Mouse (Mus musculus): ENCODE results near the gene Scnm1.
"Not testable (repeated sequence)": the region's sequence is repeated elsewhere in the genome, so short reads cannot be mapped to it uniquely, and the experiment has no call there.

Scnm1 gene

DNA sequence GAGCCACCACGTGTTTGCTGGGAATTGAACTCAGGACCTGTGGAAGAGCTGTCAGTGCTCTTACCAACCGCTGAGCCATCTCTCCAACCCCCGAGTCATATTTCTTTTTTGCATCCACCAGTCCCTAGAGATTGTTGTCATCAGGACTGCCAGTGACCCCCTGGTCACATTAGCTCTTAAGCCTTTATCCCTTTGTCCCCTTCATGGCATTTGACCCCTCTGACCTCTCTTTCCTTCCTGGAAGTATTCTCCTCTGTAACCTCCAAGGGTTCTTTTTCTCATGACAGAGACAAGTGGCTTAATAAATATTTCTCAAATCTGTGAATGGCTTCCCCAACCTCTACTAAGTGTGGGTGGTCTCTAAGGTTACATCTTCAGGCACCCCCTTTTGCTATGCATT lies 14.1 kb upstream of the Scnm1 start:
- DNase-seq (ENCODE audit: low spot score in 2 of 2) = no peak

DNA sequence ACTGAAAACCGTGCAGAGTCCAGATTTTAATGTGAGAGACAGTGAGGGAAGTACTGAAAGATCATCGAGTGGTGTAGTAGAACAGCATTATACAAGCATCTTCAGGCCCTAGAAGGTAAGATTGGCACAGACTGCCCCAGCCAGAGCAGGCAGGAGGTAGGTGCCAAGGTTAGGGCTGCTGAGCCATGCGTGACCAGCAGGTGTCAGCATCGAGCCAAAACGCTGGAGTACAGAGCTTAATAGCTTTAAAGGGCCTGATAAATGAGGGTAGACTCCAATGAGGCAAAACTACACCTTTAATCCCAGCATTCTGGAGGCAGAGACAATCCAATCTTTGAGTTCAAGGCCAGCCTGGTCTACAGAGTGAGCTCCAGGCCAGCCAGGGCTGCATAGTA lies 8.8 kb upstream of the Scnm1 start:
- DNase-seq (ENCODE audit: low spot score in 2 of 2) = peak; percentile 70 to 88

DNA sequence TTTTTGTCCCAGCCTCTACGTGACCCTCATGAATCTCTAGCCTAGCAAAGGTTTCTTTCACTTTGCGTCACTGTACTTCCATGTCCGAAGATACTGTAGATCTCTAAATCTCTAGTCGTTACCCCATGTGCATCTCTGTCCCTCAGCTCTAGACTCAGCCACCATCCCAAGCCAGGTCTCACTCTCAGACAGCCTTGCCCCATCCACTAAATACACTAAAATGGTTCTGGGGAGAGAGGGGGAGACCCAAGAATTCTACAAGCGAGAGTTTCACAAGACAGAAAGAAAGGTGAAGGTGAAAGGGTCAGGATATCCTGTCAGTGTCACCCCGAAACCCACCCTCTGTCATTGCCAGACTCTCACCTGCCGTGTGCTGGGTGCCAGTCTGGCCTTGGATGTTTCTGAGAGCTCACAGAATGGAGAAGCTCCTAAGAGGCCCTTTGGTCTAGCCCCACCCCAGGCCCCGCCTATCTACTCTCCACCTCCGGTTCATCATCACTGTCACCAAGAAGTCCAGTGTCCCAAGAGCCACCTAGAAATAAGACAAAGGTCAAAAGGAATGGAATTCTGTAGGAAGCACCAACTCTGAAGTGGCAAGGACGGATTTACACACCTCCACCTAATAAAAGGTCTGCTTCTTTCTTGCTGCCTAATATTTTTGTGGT lies 8.3 kb upstream of the Scnm1 start, which contains the start of gene Tnfaip8l2:
Tnfaip8l2 (minus strand) TSS at position 409 of the 665 bp plus-strand sequence.
- DNase-seq (ENCODE audit: low spot score in 2 of 2) = no peak

DNA sequence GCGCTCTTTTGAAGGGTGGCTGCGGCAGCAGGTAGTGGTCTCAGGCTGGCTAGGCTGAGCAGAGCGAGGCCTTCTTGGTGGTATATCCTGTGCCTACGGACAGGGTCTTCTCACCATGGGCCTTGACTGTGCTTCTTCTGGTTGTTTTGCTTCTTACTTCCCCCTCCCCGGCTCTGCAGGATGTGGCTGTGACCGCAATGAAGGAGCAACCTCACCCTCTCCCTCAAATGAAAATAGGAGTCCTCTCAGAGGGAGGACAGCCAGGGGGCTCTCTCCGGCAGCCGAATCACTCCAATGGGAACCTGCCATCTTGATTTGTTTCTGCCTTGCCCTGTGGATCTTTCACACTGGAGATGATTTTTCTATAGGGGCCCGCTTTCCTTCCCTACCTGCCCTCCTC lies 7.7 kb upstream of the Scnm1 start:
- no peak for DNase-seq (ENCODE audit: low spot score in 2 of 2)

DNA sequence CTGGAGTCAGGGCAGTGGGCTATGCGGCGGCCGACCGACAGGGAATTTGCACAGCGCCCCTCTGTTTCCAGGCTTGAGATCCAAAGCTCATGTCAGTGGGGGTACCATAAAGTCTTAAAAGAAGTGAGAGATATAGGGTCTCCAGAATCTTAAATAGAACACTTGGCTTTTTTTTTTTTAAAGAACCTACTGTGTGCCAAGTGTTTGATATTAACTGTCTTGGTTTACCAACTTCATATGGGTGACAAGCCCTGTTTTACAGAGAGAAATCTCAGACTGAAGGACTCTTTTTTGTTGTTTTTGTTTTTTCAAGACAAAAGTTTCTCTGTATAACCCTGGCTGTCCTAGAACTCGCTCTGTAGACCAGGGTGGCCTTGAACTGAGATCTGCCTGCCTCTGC lies 7.0 kb upstream of the Scnm1 start:
- no peak for DNase-seq (ENCODE audit: low spot score in 2 of 2)

DNA sequence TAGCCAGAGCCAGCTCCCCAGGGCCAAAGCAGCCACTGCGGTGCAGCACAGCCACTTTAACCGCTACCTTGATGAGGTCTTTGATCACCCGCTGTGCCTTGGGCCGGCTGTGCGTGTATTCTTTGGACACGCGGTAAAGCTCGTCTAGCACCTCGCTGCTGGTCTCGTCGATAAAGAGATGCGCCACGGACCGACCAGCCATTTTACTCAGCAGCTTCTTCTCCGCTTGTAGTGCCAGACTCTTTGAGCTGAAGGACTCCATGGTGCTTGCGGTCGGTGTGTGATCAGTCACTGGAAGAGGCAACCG lies 6.4 kb upstream of the Scnm1 start:
- no peak for DNase-seq (ENCODE audit: low spot score in 2 of 2)

DNA sequence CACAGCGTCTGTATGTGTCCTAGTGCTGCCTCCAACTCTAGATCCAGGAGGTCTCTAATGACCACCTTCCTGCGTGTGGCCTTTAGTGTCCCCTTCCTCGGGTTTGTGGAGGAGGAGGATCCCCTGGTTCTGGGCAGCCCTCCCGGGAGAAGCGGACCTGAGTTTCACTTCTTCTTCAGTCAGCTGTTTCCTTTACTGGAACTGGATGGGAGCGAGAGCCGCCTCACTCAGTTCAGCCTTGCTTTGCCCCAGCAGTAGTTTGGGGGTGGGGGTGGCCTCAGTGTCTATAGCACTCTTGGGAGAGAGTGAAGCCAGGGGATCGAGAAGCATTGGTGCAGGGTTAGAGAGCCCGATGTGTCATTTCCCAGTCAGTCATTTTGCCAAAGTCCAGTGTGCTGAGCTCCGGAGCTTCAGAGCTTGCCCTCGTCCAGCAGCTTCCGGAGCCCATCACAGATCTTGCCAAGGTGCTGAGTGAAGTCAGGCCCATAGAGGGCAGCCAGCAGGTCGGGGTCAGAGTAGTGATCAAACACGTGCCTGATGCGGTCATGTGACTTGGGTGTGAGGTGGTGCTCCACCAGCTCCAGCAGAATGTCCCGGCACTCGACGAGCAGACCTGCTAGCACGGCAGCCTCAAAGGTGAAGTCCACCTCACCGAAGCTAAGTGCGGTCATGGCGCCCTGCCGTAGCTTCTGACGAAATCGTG lies 5.9 kb upstream of the Scnm1 start:
- DNase-seq (ENCODE audit: low spot score in 2 of 2) = no peak

DNA sequence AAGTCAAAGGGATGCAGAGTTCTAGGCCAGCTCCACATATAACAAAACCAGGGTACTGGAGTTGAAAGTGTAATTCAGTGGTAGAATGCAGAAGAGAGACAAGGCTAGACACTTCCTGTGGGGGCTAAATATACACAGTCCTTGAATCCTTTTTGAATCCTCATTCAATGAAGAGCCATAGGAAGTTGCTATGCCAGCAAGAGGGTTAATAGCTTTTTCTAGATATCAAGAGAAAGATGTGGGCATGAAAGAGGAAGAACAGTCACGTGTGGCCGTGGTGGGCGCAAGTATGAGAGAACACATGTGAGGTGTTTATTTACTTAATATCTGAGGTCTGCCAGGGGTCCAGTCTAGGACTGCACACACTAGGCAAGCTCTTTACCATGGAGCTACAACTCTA lies 2.5 kb upstream of the Scnm1 start:
- DNase-seq (ENCODE audit: low spot score in 2 of 2) = no peak

DNA sequence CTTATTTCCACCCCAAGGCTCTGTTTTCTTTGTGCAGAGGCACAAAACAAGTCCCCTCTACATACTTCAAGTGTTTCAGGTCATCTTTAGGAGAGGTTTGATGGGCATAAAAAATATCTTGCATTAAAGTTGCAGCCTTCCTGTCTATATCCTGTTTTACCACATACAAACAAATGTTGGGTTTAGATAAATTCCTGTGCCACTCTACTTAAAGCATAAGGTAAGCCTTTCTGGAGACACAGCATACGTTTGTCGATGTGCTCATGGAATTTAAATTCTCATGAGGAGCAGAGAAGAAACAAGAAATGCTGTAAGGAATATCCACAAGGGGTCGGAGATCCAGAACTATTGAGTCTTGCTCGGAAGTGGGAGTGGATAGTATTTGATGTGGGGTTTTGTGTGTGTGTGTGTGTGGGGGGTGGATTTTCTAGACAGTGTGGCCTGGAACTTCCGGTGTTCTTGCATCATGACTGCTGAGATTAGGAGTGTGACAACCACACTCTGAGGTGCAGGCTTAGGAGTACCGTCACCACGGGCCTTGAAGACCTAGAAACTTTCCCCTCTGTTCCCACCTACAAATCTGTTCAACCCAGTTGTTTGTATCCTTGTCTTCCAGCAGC lies 1.7 kb upstream of the Scnm1 start:
- no peak for DNase-seq (ENCODE audit: low spot score in 2 of 2)

DNA sequence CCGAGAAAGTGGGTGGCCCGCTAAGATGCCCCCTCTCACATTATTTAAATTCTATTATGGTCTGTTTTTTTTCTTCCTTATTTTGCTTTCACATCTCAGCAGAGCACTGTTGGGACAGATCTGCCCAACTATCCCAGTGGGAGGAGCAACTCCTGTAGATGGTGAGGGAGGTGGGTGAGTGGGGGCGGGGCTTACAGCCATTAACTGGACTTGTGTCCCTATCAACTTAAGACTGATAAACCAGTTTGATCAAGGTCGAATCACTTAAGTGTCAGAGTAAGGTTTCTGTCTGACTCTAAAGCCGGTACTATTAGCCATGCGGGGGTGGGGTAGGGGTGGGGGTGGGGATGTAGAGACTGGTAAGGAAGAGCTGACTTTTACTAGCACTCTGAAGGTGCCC lies 1.2 kb upstream of the Scnm1 start:
- DNase-seq (ENCODE audit: low spot score in 2 of 2) = peak in 1 of 2 experiments; percentile 52

DNA sequence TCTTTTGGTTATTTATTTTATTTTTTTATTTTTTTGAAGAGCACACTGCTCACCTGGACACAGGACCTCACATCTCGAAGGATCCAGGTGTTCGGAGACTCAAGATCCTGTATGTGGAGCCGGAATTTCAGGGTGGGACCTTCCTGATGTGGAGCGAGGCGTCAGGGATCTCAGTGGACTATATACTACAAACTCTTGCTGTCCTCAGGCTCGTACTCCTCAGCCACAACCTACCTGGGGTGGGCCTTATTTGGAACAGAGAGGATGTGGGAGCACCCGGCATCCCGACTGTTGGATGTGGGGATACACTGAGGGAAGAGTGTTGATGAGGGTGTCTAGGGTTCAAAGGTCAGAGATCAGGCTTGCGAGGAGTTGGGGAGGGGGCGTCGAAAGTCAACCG lies 322 bp upstream of the Scnm1 start:
- not testable (repeated sequence) for DNase-seq (ENCODE audit: low spot score in 2 of 2)

DNA sequence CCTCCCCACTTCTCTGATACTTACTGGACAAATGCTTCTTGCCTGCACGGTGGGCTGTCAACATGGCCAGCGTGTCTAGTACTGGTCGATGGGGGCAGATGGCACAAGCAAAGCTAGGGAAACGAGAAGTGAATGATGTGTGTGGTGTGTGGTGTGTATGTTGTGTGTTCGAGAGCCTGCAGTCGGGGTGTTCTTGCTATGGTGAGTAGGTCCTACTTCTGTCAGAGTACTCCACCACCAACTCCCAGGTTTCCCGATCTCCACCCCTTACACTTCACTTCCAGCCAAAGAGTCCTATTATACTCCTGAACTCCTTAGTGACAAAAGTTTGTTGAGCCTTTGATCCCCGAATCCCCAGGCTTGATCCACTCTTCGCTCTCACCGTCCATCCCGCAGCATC lies 635 bp downstream of the Scnm1 start:
- no peak for DNase-seq (ENCODE audit: low spot score in 2 of 2)

DNA sequence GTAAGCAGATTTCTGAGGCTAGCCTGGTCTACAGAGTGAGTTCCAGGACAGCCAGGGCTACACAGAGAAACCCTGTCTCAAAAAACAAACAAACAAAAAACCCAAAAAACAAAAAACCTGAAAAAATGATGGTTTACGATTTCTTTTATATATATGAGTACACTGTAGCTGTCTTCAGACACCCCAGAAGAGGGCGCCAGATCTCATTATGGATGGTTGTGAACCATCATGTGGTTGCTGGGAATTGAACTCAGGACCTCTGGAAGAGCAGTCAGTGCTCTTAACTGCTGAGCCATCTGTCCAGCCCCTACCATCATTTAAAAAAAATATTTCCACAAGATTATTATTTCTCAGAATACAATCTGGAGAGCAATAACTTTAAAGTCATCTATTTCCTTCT lies 1.4 kb downstream of the Scnm1 start:
- not testable (repeated sequence) for DNase-seq (ENCODE audit: low spot score in 2 of 2)

DNA sequence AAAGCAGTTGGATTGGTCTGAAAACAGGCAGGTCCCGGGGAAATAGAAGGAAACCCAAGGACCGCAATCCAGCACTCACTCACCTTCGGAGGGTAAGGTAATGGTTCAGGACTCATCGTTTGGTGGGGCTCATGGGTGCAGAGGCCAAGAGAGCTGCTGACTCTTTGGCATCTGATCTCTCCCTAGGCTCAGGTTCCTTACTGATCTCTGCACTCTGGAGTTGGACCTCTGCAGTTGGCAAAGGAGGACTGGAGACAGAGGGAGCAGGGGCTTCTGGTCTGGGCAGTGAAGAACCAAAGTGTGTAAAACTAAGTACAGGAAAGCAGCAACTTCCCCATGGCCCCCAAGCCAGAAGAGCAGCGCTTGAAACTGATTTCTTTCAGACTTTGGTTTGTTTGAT lies 3.7 kb downstream of the Scnm1 start:
- no peak for DNase-seq (ENCODE audit: low spot score in 2 of 2)

DNA sequence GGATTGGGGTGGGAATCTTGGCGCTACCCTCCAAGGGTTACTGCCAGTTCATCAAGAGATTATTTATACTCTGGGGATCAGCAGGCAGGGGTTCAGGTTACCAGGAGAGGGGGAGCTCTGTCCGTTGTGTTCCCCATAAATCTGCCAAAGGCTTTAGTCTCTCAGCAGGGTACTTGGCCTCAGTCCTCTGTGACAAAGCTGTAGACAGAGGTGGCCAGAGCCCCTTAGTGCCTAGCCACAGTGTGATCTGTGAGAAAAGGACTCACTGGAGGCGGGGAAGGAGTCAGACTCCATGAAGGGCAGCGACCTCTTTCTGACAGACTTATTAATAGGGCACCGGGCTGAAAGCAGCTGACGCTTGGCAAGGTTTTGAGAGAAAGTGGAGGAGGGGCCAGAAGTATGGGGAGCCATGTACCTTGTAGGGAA lies 4.6 kb downstream of the Scnm1 start:
- DNase-seq (ENCODE audit: low spot score in 2 of 2) = peak in 1 of 2 experiments; percentile 63

DNA sequence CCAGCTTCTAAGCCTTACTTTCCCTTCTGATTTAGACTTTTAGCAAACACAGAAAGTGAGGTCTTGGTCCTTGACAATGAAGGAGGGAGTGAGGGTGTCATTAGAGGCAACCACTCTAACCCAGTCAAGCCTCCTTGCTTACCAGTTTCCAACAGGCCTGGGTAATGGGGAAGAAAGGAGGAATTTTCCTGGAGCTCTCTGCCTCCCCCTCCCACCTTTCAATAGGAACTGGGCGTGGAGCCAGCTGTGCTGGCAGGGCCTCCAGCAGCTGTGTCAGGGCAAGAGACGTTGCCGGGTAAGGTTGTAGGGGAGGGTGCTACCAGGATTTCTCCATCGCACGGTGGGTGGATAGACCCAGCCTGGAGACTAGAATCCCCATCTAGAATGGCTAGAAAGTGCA lies 8.8 kb downstream of the Scnm1 start:
- DNase-seq (ENCODE audit: low spot score in 2 of 2) = peak in 1 of 2 experiments; percentile 43

DNA sequence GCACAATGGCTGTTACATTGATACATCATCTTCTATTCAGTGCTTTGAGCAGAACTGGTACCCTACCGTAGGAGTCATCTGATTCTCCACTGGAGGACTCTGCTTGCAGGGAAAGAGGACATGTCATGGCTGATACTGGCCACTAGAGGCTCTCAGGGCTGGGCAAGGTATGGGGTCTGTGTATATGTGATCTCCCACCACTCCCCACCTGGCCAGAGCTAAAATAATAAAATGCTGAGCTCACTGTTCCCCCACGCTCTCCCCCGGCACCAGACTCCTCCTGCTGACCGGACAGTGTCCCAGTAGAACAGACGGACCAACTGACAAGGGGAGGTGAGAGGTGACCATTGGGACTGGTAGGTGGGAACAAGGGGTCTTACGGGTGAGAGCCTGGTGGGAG lies 9.6 kb downstream of the Scnm1 start, which contains the start of gene Tmod4:
Tmod4 (plus strand) TSS at position 231 of the 400 bp plus-strand sequence.
- no peak for DNase-seq (ENCODE audit: low spot score in 2 of 2)

DNA sequence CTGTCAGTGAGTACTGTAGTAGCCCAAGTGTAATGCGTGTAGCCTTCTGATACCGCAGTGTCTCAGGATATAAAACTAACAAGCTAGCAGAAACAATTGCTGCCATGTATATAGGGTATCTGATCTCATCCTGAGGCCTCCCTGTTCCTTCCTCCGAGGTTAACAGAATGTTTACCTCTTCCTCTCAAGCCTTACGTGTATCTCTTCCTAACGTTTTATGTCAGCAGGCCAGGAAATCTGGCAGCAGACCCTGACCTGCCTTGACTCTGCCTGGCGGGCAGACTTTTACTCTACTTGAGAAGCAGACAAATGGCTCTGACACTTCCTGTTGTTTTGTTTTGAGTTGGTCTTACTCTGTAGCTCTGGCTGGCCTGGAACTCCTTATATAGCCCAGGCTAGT lies 12.2 kb downstream of the Scnm1 start:
- no peak for DNase-seq (ENCODE audit: low spot score in 2 of 2)

DNA sequence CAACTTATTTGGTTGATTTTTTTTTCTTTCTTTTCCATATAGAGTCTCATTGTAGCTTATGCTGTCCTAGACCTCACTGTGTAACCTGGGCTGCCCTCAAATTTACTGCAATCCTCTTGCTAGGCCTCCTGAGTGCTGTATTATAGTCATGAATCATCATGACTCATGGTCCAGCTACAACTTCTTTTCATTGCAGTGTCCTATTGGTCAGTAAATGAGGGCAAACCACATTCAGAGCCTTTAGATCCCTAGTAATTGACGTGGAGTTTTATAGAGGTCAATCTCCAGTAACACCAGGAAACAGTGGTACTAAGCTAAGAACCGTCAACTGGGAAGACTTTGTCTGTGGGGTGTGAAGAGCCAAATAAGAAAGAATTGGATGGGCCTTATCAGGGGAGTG lies 16.1 kb downstream of the Scnm1 start:
- DNase-seq (ENCODE audit: low spot score in 2 of 2) = no peak

DNA sequence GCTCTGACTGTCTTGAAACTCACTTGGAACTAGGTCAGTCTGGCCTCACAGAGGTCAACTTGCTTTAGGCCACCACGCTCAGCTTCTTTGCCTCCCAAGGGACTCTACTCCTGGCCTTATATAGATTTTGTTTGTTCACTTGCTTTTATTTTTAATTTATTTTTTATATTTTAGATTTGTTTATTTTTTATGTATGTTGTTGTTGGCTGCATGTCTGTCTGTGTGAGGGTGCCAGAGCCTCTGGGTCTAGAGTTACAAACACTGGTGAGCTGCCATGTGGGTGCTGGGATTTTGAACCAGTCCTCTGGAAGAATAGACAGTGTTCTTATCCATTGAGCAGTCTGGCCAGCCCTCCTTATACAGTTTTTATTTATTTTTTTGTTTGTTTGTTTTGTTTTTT lies 21.1 kb downstream of the Scnm1 start:
- no peak for DNase-seq (ENCODE audit: low spot score in 2 of 2)

DNA sequence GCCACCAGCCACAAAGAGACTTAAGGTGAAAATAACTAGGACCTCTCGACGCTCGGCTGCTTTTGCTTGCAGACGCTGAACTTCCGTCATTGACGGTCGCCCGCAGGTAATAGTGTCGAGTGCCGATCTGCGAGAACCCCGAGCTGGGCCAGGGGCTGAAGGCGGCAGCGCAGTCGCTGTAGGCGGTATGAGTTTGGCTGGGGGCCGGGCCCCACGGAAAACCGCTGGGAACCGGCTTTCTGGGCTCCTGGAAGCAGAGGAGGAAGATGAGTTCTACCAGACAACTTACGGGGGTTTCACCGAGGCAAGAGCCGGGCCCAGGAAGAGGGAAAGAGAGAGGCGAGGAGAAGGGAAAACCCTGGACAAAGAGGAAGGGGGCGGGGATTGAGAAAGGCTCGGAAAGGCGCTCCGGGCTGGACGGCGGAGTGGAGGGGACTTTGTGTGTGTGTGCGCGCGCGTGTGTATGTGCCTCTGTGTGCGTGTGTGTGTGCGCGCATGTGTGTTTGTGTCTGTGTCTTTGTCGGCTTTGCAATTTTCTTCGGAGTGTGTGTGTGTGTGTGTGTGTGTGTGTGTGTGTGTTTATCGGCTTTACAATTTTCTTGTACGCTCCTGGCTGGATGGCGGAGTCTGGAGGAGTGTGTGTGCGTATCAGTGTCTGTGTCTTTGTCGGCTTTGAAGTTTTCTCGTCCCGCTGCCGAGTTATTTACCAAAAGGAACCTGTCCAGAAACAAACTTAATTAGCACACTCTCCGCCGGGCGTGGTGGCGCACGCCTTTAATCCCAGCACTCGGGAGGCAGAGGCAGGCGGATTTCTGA lies 22.7 kb downstream of the Scnm1 start, which contains the start of gene Vps72:
Vps72 (plus strand) TSS at position 112 of the 816 bp plus-strand sequence.
- peak; percentile 87 to 90 for DNase-seq (ENCODE audit: low spot score in 2 of 2)

DNA sequence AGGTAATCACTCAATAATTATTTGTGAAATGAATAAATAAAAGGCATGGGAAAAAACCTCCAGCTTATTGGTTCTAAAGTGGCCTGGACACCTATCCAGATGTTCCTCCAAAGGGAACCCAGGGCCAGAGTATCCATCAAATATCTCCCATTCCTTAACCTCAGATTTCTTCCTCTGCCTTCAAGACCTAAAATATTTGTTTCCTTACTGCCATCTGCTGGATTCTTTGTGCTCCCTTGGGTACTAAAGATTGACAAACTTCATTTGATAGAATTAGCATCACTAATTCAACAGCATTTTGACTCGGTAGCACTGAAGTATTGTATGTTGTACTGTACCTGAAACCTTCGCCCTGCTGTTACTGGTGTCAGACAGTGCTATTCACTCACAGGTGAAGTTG lies 25.9 kb downstream of the Scnm1 start:
- DNase-seq (ENCODE audit: low spot score in 2 of 2) = no peak
